ENCODE assay signal across 7 mouse cellular contexts in the genomic region with DNA sequence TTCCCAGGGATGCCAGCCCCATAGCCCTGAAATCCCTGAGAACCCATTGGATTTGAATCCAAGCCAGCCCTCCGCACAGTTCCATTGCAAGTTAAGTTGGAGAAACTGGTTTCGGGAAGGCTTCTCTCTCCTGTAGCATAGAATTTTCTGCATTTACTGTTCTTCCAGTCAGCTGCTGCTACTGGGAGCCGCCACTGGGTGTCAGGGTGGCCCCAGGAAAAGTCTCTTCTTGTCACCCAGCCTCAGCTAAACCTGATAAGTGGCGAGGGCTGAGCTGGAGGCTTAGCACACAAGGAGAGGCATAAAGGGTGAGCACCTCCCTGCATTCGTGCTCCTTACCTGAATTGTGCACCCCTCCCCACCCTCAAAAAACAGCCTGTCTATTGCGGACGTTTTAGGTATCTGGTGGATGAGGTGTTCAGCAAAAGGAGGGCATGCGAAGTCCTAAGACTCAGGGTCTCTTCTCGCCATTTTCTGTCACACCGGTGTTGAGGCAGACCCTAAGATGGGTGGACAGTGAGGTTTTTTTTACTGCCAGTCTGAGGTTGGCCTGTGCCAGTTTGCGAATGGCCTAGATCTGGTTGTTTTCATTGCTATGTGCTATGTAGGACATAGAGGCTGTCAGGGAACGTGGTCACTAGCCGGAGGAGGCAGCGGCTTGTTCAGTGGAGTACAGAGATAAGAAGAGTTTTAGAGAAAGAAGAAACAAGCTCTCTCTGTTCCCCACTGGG. TPM values are rescaled to one million over a fixed set of nuclear protein-coding genes. Genes with fewer than 3 reads are reported as not detected.
DNase-seq lines count a peak whose midpoint lies in the region; ATAC-seq and TF ChIP-seq lines count a peak whose summit lies in the region.

No protein-coding gene starts in this region.

- peaks cover 31% of the 10 kb centered on the region for H3K27me3 ChIP-seq in C2C12 (ENCODE audit: control insufficient read depth, insufficient read depth, insufficient read length)
- H3K27me3 ChIP-seq in midbrain, embryonic 12.5 days, result no peaks in the 10 kb centered on the region

- no peak overlapping the region for H3K4me3 ChIP-seq in C2C12 (ENCODE audit: insufficient read depth, poor library complexity, severe bottlenecking)
- H3K4me3 ChIP-seq in midbrain, embryonic 12.5 days, result no peak overlapping the region

- no peak overlapping the region for H3ac ChIP-seq in C2C12 (ENCODE audit: control insufficient read depth, insufficient read length, low read depth)

- H3K27ac ChIP-seq in midbrain, embryonic 12.5 days (replicated peaks), result no peak overlapping the region

- no peaks in the 10 kb centered on the region for H3K9me3 ChIP-seq in midbrain, embryonic 12.5 days

- peak; percentile 35 for DNase-seq in MN1 (ENCODE audit: low spot score)
- peak; percentile 57 for DNase-seq in embryo, embryonic 10.5 days (ENCODE audit: low spot score)
- peak; percentile 51 for DNase-seq in heart, postnatal 4 days
- peak; percentile 42 to 62 for DNase-seq in layer of hippocampus, postnatal 25 days (ENCODE audit: extremely low spot score in 1 of 2, low spot score in 1 of 2)
- DNase-seq in testis, postnatal 14 days (ENCODE audit: low spot score), result peak; percentile 33

- no peak overlapping the region for H3K9ac ChIP-seq in midbrain, embryonic 12.5 days (replicated peaks)

- 0 out of 2 replicates have a peak, but pooled peaks have one; percentile 49 for ATAC-seq in midbrain, embryonic 12.5 days (ENCODE audit: low FRiP score, low read depth)

- 60% methylated on average over 14 of the region's 14 CpGs for WGBS in midbrain, embryonic 12.5 days

- H3K4me1 ChIP-seq in midbrain, embryonic 12.5 days, result no peaks in the 10 kb centered on the region

- H3K4me2 ChIP-seq in midbrain, embryonic 12.5 days (replicated peaks), result no peak overlapping the region

- H3K79me3 ChIP-seq in C2C12 (ENCODE audit: low read depth), result no peaks in the 10 kb centered on the region

- no peaks in the 10 kb centered on the region for H3K79me2 ChIP-seq in C2C12 (ENCODE audit: control insufficient read depth, insufficient read depth)

- no peaks in the 10 kb centered on the region for H3K36me3 ChIP-seq in C2C12 (ENCODE audit: control insufficient read depth, insufficient read depth)
- H3K36me3 ChIP-seq in midbrain, embryonic 12.5 days, result no peaks in the 10 kb centered on the region

- peak; percentile 19 for TF ChIP-seq CTCF in C2C12 (IDR thresholded peaks at IDR 0.05; ENCODE audit: control insufficient read depth, insufficient read depth, insufficient read length)

TF ChIP-seq in C2C12, 6 proteins besides CTCF, POLR2A, EP300 and RAD21:
- TF ChIP-seq CEBPB (IDR thresholded peaks at IDR 0.05; ENCODE audit: low read depth) (no peak), FOSL1 (IDR thresholded peaks at IDR 0.05; ENCODE audit: insufficient read depth, low read length, poor library complexity, severe bottlenecking) (no peak), MYOD1 (IDR thresholded peaks at IDR 0.05; ENCODE audit: control insufficient read depth, insufficient read length, low read depth) (no peak), USF1 (IDR thresholded peaks at IDR 0.05; ENCODE audit: low read depth) (no peak), MAX (IDR thresholded peaks at IDR 0.05) (no peak), MYOG (IDR thresholded peaks at IDR 0.05; ENCODE audit: control insufficient read depth, extremely low read depth, insufficient read length) (no peak)

RNA-seq across cellular contexts. Expression of gene Plekhb2, which starts 41.9 kb away (rescaled TPM):
- polyA plus RNA-seq in C2C12 (2012; fragmentation: generic; extraction: Trizol), result 57.1 TPM
- 10 to 100 TPM; 67.0 to 73.6 TPM for total RNA-seq in heart, postnatal 4 days (2021)
- 100 to 1,000 TPM; 164 to 187 TPM for total RNA-seq in layer of hippocampus, postnatal 25 days (2021)
- 47.9 and 53.2 TPM in 2 replicates for polyA plus RNA-seq in midbrain, embryonic 12.5 days (2016; fragmentation: Nextera tagmentation; extraction: Ambion mirVana)

RNA-seq across cellular contexts. Expression of gene Fam168b, which starts 48.9 kb away (rescaled TPM):
- 63.2 TPM for polyA plus RNA-seq in C2C12 (2012; fragmentation: generic; extraction: Trizol)
- 10 to 100 TPM; 83.2 to 89.8 TPM for total RNA-seq in heart, postnatal 4 days (2021)
- total RNA-seq in layer of hippocampus, postnatal 25 days (2021), result 100 to 1,000 TPM; 232 to 236 TPM
- polyA plus RNA-seq in midbrain, embryonic 12.5 days (2016; fragmentation: Nextera tagmentation; extraction: Ambion mirVana), result 167 and 183 TPM in 2 replicates
